Mouse (Mus musculus): ENCODE data around the gene Atp10a. TPM values are rescaled to one million over a fixed set of nuclear protein-coding genes. Genes with fewer than 3 reads are reported as not detected.
"Not testable (repeated sequence)": the region's sequence is repeated elsewhere in the genome, so short reads cannot be mapped to it uniquely, and the experiment has no call there.

Gene Atp10a
- polyA plus RNA-seq, 1 experiment from 2014 or later, result 3.1 TPM

- no peaks in the 10 kb centered on the region for H3K27me3 ChIP-seq
- 66% methylated on average over 7 of the region's 7 CpGs for WGBS
- no peak overlapping the region for H3K9ac ChIP-seq
- H3K9me3 ChIP-seq (replicated peaks), result no peaks in the 10 kb centered on the region
- H3K27ac ChIP-seq (replicated peaks), result no peak overlapping the region
- no peaks in the 10 kb centered on the region for H3K36me3 ChIP-seq
- ATAC-seq (ENCODE audit: insufficient number of reproducible peaks, low FRiP score, low TSS enrichment, low read depth), result no peak
- no peak overlapping the region for H3K4me3 ChIP-seq (replicated peaks)
- no peak overlapping the region for H3K4me2 ChIP-seq (replicated peaks)
- H3K4me1 ChIP-seq, result no peaks in the 10 kb centered on the region
Observed at GRCm38 (mm10) chr7:58800916-58801315, 144.9 kb downstream of the Atp10a start.

GRCm38 (mm10) chr7:58801791-58802190 is 145.8 kb downstream of the Atp10a start:
- no peaks in the 10 kb centered on the region for H3K36me3 ChIP-seq
- no peaks in the 10 kb centered on the region for H3K9me3 ChIP-seq (replicated peaks)
- ATAC-seq (ENCODE audit: insufficient number of reproducible peaks, low FRiP score, low TSS enrichment, low read depth), result no peak
- H3K27me3 ChIP-seq, result no peaks in the 10 kb centered on the region
- 80% methylated on average over 2 of the region's 2 CpGs for WGBS
- H3K4me1 ChIP-seq, result no peaks in the 10 kb centered on the region
- no peak overlapping the region for H3K27ac ChIP-seq (replicated peaks)
- no peak overlapping the region for H3K9ac ChIP-seq
- no peak overlapping the region for H3K4me2 ChIP-seq (replicated peaks)
- no peak overlapping the region for H3K4me3 ChIP-seq (replicated peaks)

DNA sequence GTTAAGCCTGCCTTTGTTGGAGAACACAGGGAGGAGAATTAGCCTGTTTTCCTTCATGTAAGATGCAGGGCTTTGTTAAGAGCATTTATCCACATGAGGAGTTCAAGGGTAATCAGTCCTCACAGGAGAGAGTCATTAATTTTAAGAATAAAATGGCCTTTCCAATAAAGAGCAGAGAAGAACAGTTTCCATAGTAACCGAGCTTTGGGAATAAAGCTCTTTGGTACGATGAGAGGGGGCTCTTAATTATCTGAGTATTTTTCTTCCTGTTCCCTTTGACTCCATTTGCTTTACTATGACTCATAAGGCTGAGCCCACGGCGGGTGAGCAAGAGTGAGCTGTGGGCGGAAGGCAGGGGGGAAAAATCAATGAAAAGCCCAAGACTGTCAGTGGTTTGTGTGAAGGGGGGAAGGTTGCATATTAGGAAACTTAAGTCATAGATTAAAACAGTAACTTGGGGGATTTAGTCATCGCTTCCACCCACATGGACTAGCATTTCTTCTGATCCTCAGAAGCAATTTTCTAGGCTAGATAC is 166.2 kb downstream of the Atp10a start:
- no peaks in the 10 kb centered on the region for H3K36me3 ChIP-seq
- WGBS, result 65% methylated on average over 6 of the region's 6 CpGs
- no peaks in the 10 kb centered on the region for H3K4me1 ChIP-seq
- H3K4me2 ChIP-seq (replicated peaks), result no peak overlapping the region
- ATAC-seq (ENCODE audit: insufficient number of reproducible peaks, low FRiP score, low TSS enrichment, low read depth), result no peak
- H3K4me3 ChIP-seq (replicated peaks), result no peak overlapping the region
- no peaks in the 10 kb centered on the region for H3K9me3 ChIP-seq (replicated peaks)
- no peaks in the 10 kb centered on the region for H3K27me3 ChIP-seq
- no peak overlapping the region for H3K27ac ChIP-seq (replicated peaks)
- no peak overlapping the region for H3K9ac ChIP-seq

GRCm38 (mm10) chr7:58824686-58825085 is 168.7 kb downstream of the Atp10a start:
- Histone ChIP-seq H3K9me3 (replicated peaks) (no peaks in the 10 kb centered on the region), H3K4me1 (no peaks in the 10 kb centered on the region), H3K4me2 (replicated peaks) (no peak overlapping the region), H3K4me3 (replicated peaks) (no peak overlapping the region), H3K36me3 (no peaks in the 10 kb centered on the region), H3K27ac (replicated peaks) (no peak overlapping the region), H3K9ac (no peak overlapping the region), H3K27me3 (no peaks in the 10 kb centered on the region)
- no peak for ATAC-seq (ENCODE audit: insufficient number of reproducible peaks, low FRiP score, low TSS enrichment, low read depth)
- 86% methylated on average over 3 of the region's 3 CpGs for WGBS

- WGBS, result 74% methylated on average over 5 of the region's 5 CpGs
- no peak overlapping the region for H3K9ac ChIP-seq
- no peak overlapping the region for H3K27ac ChIP-seq (replicated peaks)
- H3K27me3 ChIP-seq, result no peaks in the 10 kb centered on the region
- H3K36me3 ChIP-seq, result no peaks in the 10 kb centered on the region
- H3K4me1 ChIP-seq, result no peaks in the 10 kb centered on the region
- H3K4me3 ChIP-seq (replicated peaks), result no peak overlapping the region
- H3K4me2 ChIP-seq (replicated peaks), result no peak overlapping the region
- ATAC-seq (ENCODE audit: insufficient number of reproducible peaks, low FRiP score, low TSS enrichment, low read depth), result no peak
- H3K9me3 ChIP-seq (replicated peaks), result no peaks in the 10 kb centered on the region
Observed at GRCm38 (mm10) chr7:58829111-58829510, 173.1 kb downstream of the Atp10a start.

- not testable (repeated sequence) for H3K36me3 ChIP-seq; H3K27me3 ChIP-seq; H3K4me1 ChIP-seq; H3K27ac ChIP-seq (replicated peaks); H3K4me3 ChIP-seq (replicated peaks); H3K4me2 ChIP-seq (replicated peaks); ATAC-seq (ENCODE audit: insufficient number of reproducible peaks, low FRiP score, low TSS enrichment, low read depth); H3K9ac ChIP-seq; H3K9me3 ChIP-seq (replicated peaks)
- WGBS, result 92% methylated on average over 32 of the region's 32 CpGs
Observed at GRCm38 (mm10) chr7:58836855-58837606, 181.1 kb downstream of the Atp10a start.

DNA sequence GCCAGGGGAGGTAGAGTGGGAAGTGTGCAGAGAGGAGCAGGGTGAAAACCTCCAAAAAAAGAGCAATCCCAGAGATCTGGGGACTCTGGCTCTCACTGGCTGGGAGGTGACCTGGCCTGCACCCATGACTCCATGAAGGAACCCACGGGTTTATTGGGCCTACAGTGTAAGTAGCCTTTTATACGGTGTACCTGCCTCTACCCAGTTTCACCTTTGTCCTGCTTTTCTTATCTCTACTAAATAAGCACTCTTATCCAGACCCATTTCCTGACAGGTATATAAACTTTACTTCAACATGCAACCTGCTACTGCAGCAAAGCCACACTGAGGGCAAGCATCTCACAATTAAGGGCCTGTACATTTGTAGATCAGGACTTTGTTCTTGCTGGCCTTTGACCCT is 184.4 kb downstream of the Atp10a start:
- Histone ChIP-seq H3K4me3 (replicated peaks) (no peak overlapping the region), H3K36me3 (no peaks in the 10 kb centered on the region), H3K9me3 (replicated peaks) (no peaks in the 10 kb centered on the region), H3K27me3 (no peaks in the 10 kb centered on the region), H3K9ac (no peak overlapping the region), H3K27ac (replicated peaks) (peak overlapping the region; percentile 39; the same call in 1 of the 2 replicates), H3K4me2 (replicated peaks) (no peak overlapping the region), H3K4me1 (peaks cover 26% of the 10 kb centered on the region)
- no peak for ATAC-seq (ENCODE audit: insufficient number of reproducible peaks, low FRiP score, low TSS enrichment, low read depth)
- WGBS, result 78% methylated on average over 2 of the region's 2 CpGs

DNA sequence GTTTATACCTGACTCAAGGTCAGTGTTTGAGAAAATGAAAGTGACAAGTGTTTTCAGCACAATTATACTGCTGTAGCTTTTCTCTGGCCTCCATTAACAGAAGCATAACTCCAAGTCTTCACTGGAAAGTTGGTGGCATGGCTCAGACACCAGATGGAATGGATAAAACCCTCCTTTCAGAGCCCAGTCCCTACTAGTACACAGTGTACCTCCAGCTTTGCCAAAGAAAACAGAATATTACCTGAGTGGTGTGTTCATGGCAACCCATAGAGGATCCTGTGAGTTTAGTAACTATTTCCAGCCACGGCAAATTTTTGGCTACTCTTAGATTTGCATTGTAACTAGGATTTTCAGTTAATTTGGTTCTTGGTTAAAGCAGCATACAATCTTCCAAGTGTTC is 185.1 kb downstream of the Atp10a start:
- peak overlapping the region; percentile 39 for H3K27ac ChIP-seq (replicated peaks)
- no peaks in the 10 kb centered on the region for H3K9me3 ChIP-seq (replicated peaks)
- 76% methylated on average over 1 of the region's 1 CpGs for WGBS
- H3K27me3 ChIP-seq, result no peaks in the 10 kb centered on the region
- no peak overlapping the region for H3K4me2 ChIP-seq (replicated peaks)
- ATAC-seq (ENCODE audit: insufficient number of reproducible peaks, low FRiP score, low TSS enrichment, low read depth), result peak; percentile 68; the same call in 1 of the 2 replicates
- H3K4me3 ChIP-seq (replicated peaks), result no peak overlapping the region
- H3K9ac ChIP-seq, result no peak overlapping the region
- H3K36me3 ChIP-seq, result no peaks in the 10 kb centered on the region
- H3K4me1 ChIP-seq, result peaks cover 26% of the 10 kb centered on the region

GRCm38 (mm10) chr7:58842818-58843217 is 186.9 kb downstream of the Atp10a start:
- no peak overlapping the region for H3K4me3 ChIP-seq (replicated peaks)
- no peaks in the 10 kb centered on the region for H3K36me3 ChIP-seq
- no peaks in the 10 kb centered on the region for H3K27me3 ChIP-seq
- H3K4me1 ChIP-seq, result peaks cover 26% of the 10 kb centered on the region
- H3K9me3 ChIP-seq (replicated peaks), result no peaks in the 10 kb centered on the region
- no peak overlapping the region for H3K9ac ChIP-seq
- no peak overlapping the region for H3K4me2 ChIP-seq (replicated peaks)
- WGBS, result 36% methylated on average over 3 of the region's 3 CpGs
- no peak for ATAC-seq (ENCODE audit: insufficient number of reproducible peaks, low FRiP score, low TSS enrichment, low read depth)
- H3K27ac ChIP-seq (replicated peaks), result peak overlapping the region; percentile 69

- no peaks in the 10 kb centered on the region for H3K9me3 ChIP-seq (replicated peaks)
- no peak overlapping the region; the same call in 1 of the 2 replicates for H3K4me3 ChIP-seq (replicated peaks)
- peak overlapping the region; percentile 37 for H3K4me2 ChIP-seq (replicated peaks)
- ATAC-seq (ENCODE audit: insufficient number of reproducible peaks, low FRiP score, low TSS enrichment, low read depth), result peak; percentile 84
- WGBS, result 1% methylated on average over 9 of the region's 9 CpGs
- peak overlapping the region; percentile 56 for H3K27ac ChIP-seq (replicated peaks)
- H3K27me3 ChIP-seq, result no peaks in the 10 kb centered on the region
- no peak overlapping the region for H3K9ac ChIP-seq
- no peaks in the 10 kb centered on the region for H3K36me3 ChIP-seq
- H3K4me1 ChIP-seq, result peaks cover 26% of the 10 kb centered on the region
Observed at GRCm38 (mm10) chr7:58843767-58844445, 187.9 kb downstream of the Atp10a start.

DNA sequence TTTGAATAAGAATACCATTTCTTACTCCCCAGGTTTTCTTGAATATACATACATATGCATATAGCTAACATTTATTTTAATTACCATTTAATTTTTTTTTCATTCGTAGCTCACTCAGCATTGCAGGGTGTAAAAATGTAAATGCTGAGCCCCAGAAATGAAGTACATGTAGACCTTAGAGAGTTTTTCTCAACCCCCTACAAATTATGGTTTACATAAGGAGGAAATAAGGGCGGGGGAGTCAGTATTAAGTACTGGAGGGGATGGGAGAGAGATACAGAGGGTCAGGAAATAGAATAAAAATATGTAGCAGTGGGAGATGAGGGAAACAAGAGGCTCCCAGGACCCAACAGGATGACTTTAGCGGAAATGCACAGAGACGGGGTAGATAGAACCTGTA is 188.5 kb downstream of the Atp10a start:
- no peaks in the 10 kb centered on the region for H3K36me3 ChIP-seq
- no peak overlapping the region for H3K9ac ChIP-seq
- peak overlapping the region; percentile 56; the same call in 1 of the 2 replicates for H3K27ac ChIP-seq (replicated peaks)
- no peak for ATAC-seq (ENCODE audit: insufficient number of reproducible peaks, low FRiP score, low TSS enrichment, low read depth)
- H3K4me3 ChIP-seq (replicated peaks), result no peak overlapping the region; the same call in 1 of the 2 replicates
- H3K4me1 ChIP-seq, result peaks cover 26% of the 10 kb centered on the region
- H3K27me3 ChIP-seq, result no peaks in the 10 kb centered on the region
- 26% methylated on average over 4 of the region's 4 CpGs for WGBS
- peak overlapping the region; percentile 37 for H3K4me2 ChIP-seq (replicated peaks)
- H3K9me3 ChIP-seq (replicated peaks), result no peaks in the 10 kb centered on the region
